In the genomic region with DNA sequence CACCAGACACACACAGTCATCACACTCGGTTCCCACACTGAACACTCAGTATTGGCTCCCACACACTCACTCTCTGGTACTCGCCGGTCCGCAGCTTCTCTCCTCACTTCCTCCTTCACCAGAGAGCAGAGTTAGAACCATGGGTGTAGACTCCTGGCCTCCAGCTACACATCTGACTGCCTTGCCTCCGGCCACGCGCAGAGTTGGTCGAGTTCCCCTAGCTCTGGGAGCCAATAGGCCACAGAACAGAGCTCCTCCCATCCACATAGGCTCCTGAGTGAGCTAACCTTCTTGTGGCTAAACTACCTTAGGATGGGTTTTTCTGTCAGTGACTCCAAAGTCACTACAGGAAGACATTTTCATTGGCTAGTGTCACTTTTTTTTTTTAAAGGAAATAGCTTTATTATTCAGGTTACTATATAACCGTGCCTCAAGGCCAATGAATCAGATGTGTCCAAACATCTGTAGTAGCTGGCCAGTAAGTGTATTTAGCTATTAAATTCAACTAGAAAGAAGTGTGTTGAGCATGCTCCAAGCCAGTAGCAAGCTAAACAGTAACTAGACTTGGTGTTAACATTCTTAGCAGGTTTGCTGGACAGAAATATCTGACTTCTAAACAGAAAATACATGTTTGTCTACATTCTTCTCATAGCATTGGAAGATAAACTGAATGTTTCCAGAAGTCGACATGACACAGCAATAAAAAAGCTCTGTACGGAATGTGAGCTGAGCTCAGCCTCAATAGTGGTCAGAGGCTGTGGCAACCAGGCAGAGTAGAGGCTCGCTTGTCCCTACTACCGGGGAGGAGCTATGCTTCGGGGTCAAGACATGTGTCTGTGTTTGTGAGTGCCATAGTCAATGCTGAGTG, we compare ENCODE assay signal across 9 mouse cellular contexts. TPM values are rescaled to one million over a fixed set of nuclear protein-coding genes. Genes with fewer than 3 reads are reported as not detected.
DNase-seq lines count a peak whose midpoint lies in the region; ATAC-seq and TF ChIP-seq lines count a peak whose summit lies in the region.
"Had no signal": no experiment of that assay in that cellular context is flagged by ENCODE, and none has a peak within 500 bp of the region (broad histone marks: within the 10 kb centered on the region; RNA-seq: fewer than 3 reads in every experiment).

No protein-coding gene starts in this region.

- TF ChIP-seq EP300 in CH12.LX (IDR thresholded peaks at IDR 0.05; ENCODE audit: low read length): no peak

- whole genome bisulfite sequencing in forebrain, embryonic 13.5 days: 91% methylated on average over 14 of the region's 14 CpGs
- WGBS in hindbrain, embryonic 16.5 days: 89% methylated on average over 14 of the region's 14 CpGs

- peak; percentile 82 for ATAC-seq in monocyte, adult 5-6 weeks (replicated peaks; ENCODE audit: insufficient number of reproducible peaks, low FRiP score, low TSS enrichment, poor library complexity, severe bottlenecking)
- ATAC-seq in forebrain, embryonic 13.5 days: no peak
- ATAC-seq in hindbrain, embryonic 16.5 days: no peak
- ATAC-seq: hindbrain, postnatal 0 days had no signal

- peak overlapping the region in 1 of 3 experiments; percentile 27 for H3K4me3 ChIP-seq in CH12.LX (replicated peaks in 1 of 3; ENCODE audit: low read depth in 2 of 3, low read length in 2 of 3, poor library complexity in 1 of 3)
- H3K4me3 ChIP-seq in bone marrow macrophage, adult 2 months (ENCODE audit: insufficient read depth, low read length): peak overlapping the region; percentile 9; the same call in 1 of the 2 replicates
- no peak overlapping the region for H3K4me3 ChIP-seq in forebrain, embryonic 13.5 days
- no peak overlapping the region for H3K4me3 ChIP-seq in hindbrain, embryonic 16.5 days (ENCODE audit: low read length)

- no peaks in the 10 kb centered on the region for H3K27me3 ChIP-seq in CH12.LX (replicated peaks)
- no peaks in the 10 kb centered on the region for H3K27me3 ChIP-seq in forebrain, embryonic 13.5 days
- no peaks in the 10 kb centered on the region for H3K27me3 ChIP-seq in hindbrain, embryonic 16.5 days (replicated peaks; ENCODE audit: control insufficient read depth, insufficient read depth, low read length)

- no peak overlapping the region; the same call in 1 of the 2 replicates for H3K9ac ChIP-seq in CH12.LX (ENCODE audit: insufficient read depth, low read depth)
- no peak overlapping the region for H3K9ac ChIP-seq in forebrain, embryonic 13.5 days
- no peak overlapping the region for H3K9ac ChIP-seq in hindbrain, embryonic 16.5 days (ENCODE audit: low read depth, low read length)

- no peak for TF ChIP-seq CTCF in CH12.LX (conservative IDR thresholded peaks at IDR 0.05 in 1 of 2, IDR thresholded peaks at IDR 0.05 in 1 of 2; ENCODE audit: low read depth in 2 of 2, low read length in 2 of 2)
- TF ChIP-seq CTCF in bone marrow macrophage, adult 2 months (IDR thresholded peaks at IDR 0.05; ENCODE audit: low read depth, low read length): no peak

- peaks cover 37% of the 10 kb centered on the region for H3K79me2 ChIP-seq in CH12.LX (replicated peaks; ENCODE audit: control insufficient read depth, extremely low read depth, insufficient read depth, poor library complexity, severe bottlenecking)

- TF ChIP-seq POLR2A in CH12.LX (IDR thresholded peaks at IDR 0.05; ENCODE audit: low read depth, low read length): peak; percentile 35; the same call in 1 of the 2 replicates
- no peak for TF ChIP-seq POLR2A in bone marrow macrophage, adult 2 months (IDR thresholded peaks at IDR 0.05; ENCODE audit: borderline replicate concordance, low read depth, low read length)

- in situ Hi-C loops in CH12.LX (cut with MboI; ENCODE audit: low pct_ligation_motif_present, low pct_unique_long_range_greater_than_20kb, low sequenced_read_pairs): no loop called here

- peaks cover 38 to 76% of the 10 kb centered on the region in 2 experiments for H3K36me3 ChIP-seq in CH12.LX (replicated peaks in 1 of 2; ENCODE audit: control insufficient read depth in 1 of 2, insufficient read depth in 1 of 2, low read length in 1 of 2)
- 0 out of 2 replicates have a peak, but pooled peaks cover 8% of the 10 kb centered on the region for H3K36me3 ChIP-seq in forebrain, embryonic 13.5 days (ENCODE audit: poor library complexity, severe bottlenecking)
- H3K36me3 ChIP-seq in hindbrain, embryonic 16.5 days (ENCODE audit: control insufficient read depth, insufficient read depth, low read length): no peaks in the 10 kb centered on the region

- H3K4me1 ChIP-seq in CH12.LX (ENCODE audit: control insufficient read depth in 1 of 2, insufficient read depth in 2 of 2): peaks cover 19 to 74% of the 10 kb centered on the region in 2 experiments
- H3K4me1 ChIP-seq in bone marrow macrophage, adult 2 months (ENCODE audit: control insufficient read depth, insufficient read depth, low read length): peaks cover 55% of the 10 kb centered on the region
- H3K4me1 ChIP-seq in forebrain, embryonic 13.5 days: no peaks in the 10 kb centered on the region
- H3K4me1 ChIP-seq in hindbrain, embryonic 16.5 days (ENCODE audit: control insufficient read depth, insufficient read depth, low read depth, low read length): no peaks in the 10 kb centered on the region

- DNase-seq in CH12.LX (ENCODE audit: extremely low read depth): peak; percentile 70
- peak; percentile 66 for DNase-seq in kidney, postnatal 14 days
- DNase-seq in cerebellum, postnatal 4 days (ENCODE audit: low spot score in 2 of 2): no peak
- no peak for DNase-seq in layer of hippocampus, adult 18-20 months (ENCODE audit: low spot score in 2 of 2)

- H3K4me2 ChIP-seq in CH12.LX (ENCODE audit: insufficient read depth, low read depth, poor library complexity, severe bottlenecking): peak overlapping the region; percentile 19; the same call in 1 of the 2 replicates
- H3K4me2 ChIP-seq in forebrain, embryonic 13.5 days: no peak overlapping the region
- no peak overlapping the region for H3K4me2 ChIP-seq in hindbrain, embryonic 16.5 days (ENCODE audit: low read length)

- dilution Hi-C loops in CH12.LX (cut with MboI; ENCODE audit: extremely low pct_ligation_motif_present, extremely low pct_unique_long_range_greater_than_20kb, low sequenced_read_pairs): no loop called here

- H3K9me3 ChIP-seq in CH12.LX (replicated peaks; ENCODE audit: low read length): no peaks in the 10 kb centered on the region
- no peaks in the 10 kb centered on the region for H3K9me3 ChIP-seq in forebrain, embryonic 13.5 days (replicated peaks)
- H3K9me3 ChIP-seq in hindbrain, embryonic 16.5 days (ENCODE audit: control insufficient read depth, low read length): no peaks in the 10 kb centered on the region

- no peak for TF ChIP-seq RAD21 in CH12.LX (IDR thresholded peaks at IDR 0.05; ENCODE audit: low read depth, low read length)

- H3K27ac ChIP-seq in CH12.LX (ENCODE audit: insufficient read depth, low read depth): peak overlapping the region; percentile 27
- H3K27ac ChIP-seq in bone marrow macrophage, adult 2 months (ENCODE audit: insufficient read depth, low read depth, low read length): peak overlapping the region; percentile 29
- no peak overlapping the region for H3K27ac ChIP-seq in forebrain, embryonic 13.5 days
- no peak overlapping the region for H3K27ac ChIP-seq in hindbrain, embryonic 16.5 days (ENCODE audit: low read depth, low read length)
- H3K27ac ChIP-seq: hindbrain, postnatal 0 days had no signal

TF ChIP-seq in CH12.LX, 34 proteins besides CTCF, POLR2A, EP300 and RAD21 (continues in another document):
- TF ChIP-seq TCF12 (IDR thresholded peaks at IDR 0.05; ENCODE audit: low read depth, low read length) (no peak), IRF4 (IDR thresholded peaks at IDR 0.05; ENCODE audit: low read depth, low read length) (no peak), SMC3 (IDR thresholded peaks at IDR 0.05; ENCODE audit: low read depth, low read length) (no peak), ELF1 (IDR thresholded peaks at IDR 0.05; ENCODE audit: low read depth, low read length) (peak; percentile 51; the same call in 1 of the 2 replicates), MAX (IDR thresholded peaks at IDR 0.05; ENCODE audit: low read length) (no peak), POLR2AphosphoS2 (IDR thresholded peaks at IDR 0.05; ENCODE audit: low read depth, low read length) (no peak), USF1 (IDR thresholded peaks at IDR 0.05; ENCODE audit: low read depth, low read length) (no peak), ZMIZ1 (IDR thresholded peaks at IDR 0.05; ENCODE audit: low read depth, low read length) (no peak), JUND (conservative IDR thresholded peaks at IDR 0.05; ENCODE audit: low read depth, low read length) (no peak), MAZ (IDR thresholded peaks at IDR 0.05; ENCODE audit: low read depth, low read length) (no peak)

RNA-seq across cellular contexts. Expression of gene Fgd3, which starts 21.4 kb away (rescaled TPM):
- total RNA-seq in CH12.LX (2012; rRNA removed): 13.6 and 16.1 TPM in 2 replicates
- 8.7 and 9.5 TPM in 2 replicates for total RNA-seq in CH12.LX (2014; rRNA removed)
- 14.5 and 15.9 TPM in 2 replicates for polyA plus RNA-seq in CH12.LX (2012; ENCODE audit: insufficient read length, low read depth)
- polyA plus RNA-seq in bone marrow macrophage, adult 2 months (2012; ENCODE audit: insufficient read depth, insufficient read length, missing spikeins): 79.0 and 88.6 TPM in 2 replicates
- total RNA-seq in monocyte, adult 5-6 weeks (2017): 43.6 to 60.8 TPM (median 44.6 TPM) in 3 replicates
- polyA plus RNA-seq in forebrain, embryonic 13.5 days (2015; fragmentation: Nextera tagmentation; extraction: Ambion mirVana): 3.0 and 3.3 TPM in 2 replicates
- 1 to 10 TPM; 6.1 to 6.5 TPM for total RNA-seq in layer of hippocampus, adult 18-20 months (2021)
- 1.6 TPM in 2 replicates for polyA plus RNA-seq in hindbrain, embryonic 16.5 days (2015; fragmentation: Nextera tagmentation; extraction: Ambion mirVana)

RNA-seq across cellular contexts. Expression of gene Bicd2, which starts 42.6 kb away (rescaled TPM):
- 21.0 and 21.3 TPM in 2 replicates for total RNA-seq in CH12.LX (2012; rRNA removed)
- total RNA-seq in CH12.LX (2014; rRNA removed): 16.9 and 18.0 TPM in 2 replicates
- polyA plus RNA-seq in CH12.LX (2012; ENCODE audit: insufficient read length, low read depth): 26.5 and 27.0 TPM in 2 replicates
- 38.4 and 42.5 TPM in 2 replicates for polyA plus RNA-seq in bone marrow macrophage, adult 2 months (2012; ENCODE audit: insufficient read depth, insufficient read length, missing spikeins)
- total RNA-seq in monocyte, adult 5-6 weeks (2017): 24.4 to 44.2 TPM (median 31.3 TPM) in 3 replicates
- polyA plus RNA-seq in forebrain, embryonic 13.5 days (2015; fragmentation: Nextera tagmentation; extraction: Ambion mirVana): 24.8 and 26.7 TPM in 2 replicates
- 10 to 100 TPM; 53.4 to 54.2 TPM for total RNA-seq in layer of hippocampus, adult 18-20 months (2021)
- 25.3 and 30.5 TPM in 2 replicates for polyA plus RNA-seq in hindbrain, embryonic 16.5 days (2015; fragmentation: Nextera tagmentation; extraction: Ambion mirVana)

RNA-seq across cellular contexts. Expression of gene Susd3, which starts 50.2 kb away (rescaled TPM):
- 7.7 and 12.0 TPM in 2 replicates for total RNA-seq in CH12.LX (2012; rRNA removed)
- total RNA-seq in CH12.LX (2014; rRNA removed): 19.0 and 24.2 TPM in 2 replicates
- 6.0 and 8.2 TPM in 2 replicates for polyA plus RNA-seq in CH12.LX (2012; ENCODE audit: insufficient read length, low read depth)
- polyA plus RNA-seq in bone marrow macrophage, adult 2 months (2012; ENCODE audit: insufficient read depth, insufficient read length, missing spikeins): 139 and 143 TPM in 2 replicates
- 76.0 to 95.2 TPM (median 78.6 TPM) in 3 replicates for total RNA-seq in monocyte, adult 5-6 weeks (2017)
- 0.37 and 0.66 TPM in 2 replicates for polyA plus RNA-seq in forebrain, embryonic 13.5 days (2015; fragmentation: Nextera tagmentation; extraction: Ambion mirVana)
- total RNA-seq in layer of hippocampus, adult 18-20 months (2021): 1 to 10 TPM; 1.9 to 2.2 TPM
- polyA plus RNA-seq in hindbrain, embryonic 16.5 days (2015; fragmentation: Nextera tagmentation; extraction: Ambion mirVana): 0.56 and 0.85 TPM in 2 replicates

Comparison
In these comparisons a context has a peak if more than half of its experiments do, and no peak if none do; other contexts are left out.
1. DNase-seq: peak in CH12.LX (single experiment) and kidney, postnatal 14 days (single experiment); none in cerebellum, postnatal 4 days (0 of 2) and layer of hippocampus, adult 18-20 months (0 of 2).
2. H3K27ac ChIP-seq: peak in CH12.LX (single experiment) and bone marrow macrophage, adult 2 months (single experiment); none in forebrain, embryonic 13.5 days (single experiment) and hindbrain, embryonic 16.5 days (single experiment).
3. RNA of gene Susd3, which starts 50.2 kb away (polyA plus RNA-seq): 139 to 143 TPM in bone marrow macrophage, adult 2 months; 6.0 to 8.2 TPM in CH12.LX, 0.56 to 0.85 TPM in hindbrain, embryonic 16.5 days and 0.37 to 0.66 TPM in forebrain, embryonic 13.5 days; every median in the first group is over 10 times any median in the second.